Mouse (Mus musculus) hematopoietic multipotent progenitor cell, adult 10-12 weeks (in vitro differentiated cells): ENCODE results near the gene Gfod2. TPM values are rescaled to one million over a fixed set of nuclear protein-coding genes. Genes with fewer than 3 reads are reported as not detected.

ENCODE experiments used
- polyA plus RNA-seq: library from polyadenylated mRNA; stranded (reverse); fragments of >175 nt; gene quantifications from 2 replicates; pipeline ENCODE4 v1.2.3, GENCODE M21; 2012; ENCODE audit warnings: low replicate concordance

The Gfod2 gene
- 3.2 and 6.1 TPM in 2 replicates for polyA plus RNA-seq

GRCm38 (mm10) chr8:105758277-105759108 is at the start of gene Gfod2:
Gfod2 (minus strand) TSS chr8:105758664.

GRCm38 (mm10) chr8:105707498-105708403 is 50.7 kb downstream of the Gfod2 start, which contains the start of the genes 4933405L10Rik and Enkd1:
4933405L10Rik (plus strand) TSS chr8:105707655.
Enkd1 (minus strand) TSS chr8:105708210.

GRCm38 (mm10) chr8:105700966-105701824 is 57.3 kb downstream of the Gfod2 start, which contains the start of the genes Acd and Pard6a:
Acd (minus strand) TSS chr8:105701102.
Pard6a (plus strand) TSS chr8:105701148.

GRCm38 (mm10) chr8:105685796-105686308 is 72.6 kb downstream of the Gfod2 start, which contains the start of gene Carmil2:
Carmil2 (plus strand) TSS chr8:105686274.

Other genes starting within 250 kb of the Gfod2 start
- gene Hsd11b2, start 239.9 kb downstream of the Gfod2 start, polyA plus RNA-seq = 0.06 TPM in 1 of 2 replicates, not detected in the other
- gene Atp6v0d1, start 192.6 kb downstream of the Gfod2 start, polyA plus RNA-seq = 16.6 and 36.8 TPM in 2 replicates
- 13.2 and 17.0 TPM in 2 replicates for gene Ripor1, start 153.4 kb downstream of the Gfod2 start, polyA plus RNA-seq
- gene Ctcf, start 122.1 kb downstream of the Gfod2 start, polyA plus RNA-seq = 167 and 352 TPM in 2 replicates
- gene Agrp, start 121.3 kb downstream of the Gfod2 start, polyA plus RNA-seq = not detected in 2 replicates
- gene Carmil2, start 72.4 kb downstream of the Gfod2 start, polyA plus RNA-seq = 183 and 580 TPM in 2 replicates
- 23.1 and 61.2 TPM in 2 replicates for gene Acd, start 57.6 kb downstream of the Gfod2 start, polyA plus RNA-seq
- gene Pard6a, start 57.5 kb downstream of the Gfod2 start, polyA plus RNA-seq = 5.1 and 6.2 TPM in 2 replicates
- not detected in 2 replicates for gene 4933405L10Rik, start 51.0 kb downstream of the Gfod2 start, polyA plus RNA-seq
- 8.9 and 12.2 TPM in 2 replicates for gene Enkd1, start 50.5 kb downstream of the Gfod2 start, polyA plus RNA-seq
- gene Ranbp10, start 68.7 kb upstream of the Gfod2 start, polyA plus RNA-seq = 19.8 and 48.7 TPM in 2 replicates
- gene Tsnaxip1, start 69.1 kb upstream of the Gfod2 start, polyA plus RNA-seq = 0.07 TPM in 1 of 2 replicates, not detected in the other
- gene Cenpt, start 94.6 kb upstream of the Gfod2 start, polyA plus RNA-seq = 9.2 and 12.3 TPM in 2 replicates
- 19.0 and 24.1 TPM in 2 replicates for gene Thap11, start 96.5 kb upstream of the Gfod2 start, polyA plus RNA-seq
- 38.8 and 39.6 TPM in 2 replicates for gene Nutf2, start 101.9 kb upstream of the Gfod2 start, polyA plus RNA-seq
- gene Edc4, start 122.2 kb upstream of the Gfod2 start, polyA plus RNA-seq = 23.1 and 27.6 TPM in 2 replicates
- 3.1 and 6.7 TPM in 2 replicates for gene Nrn1l, start 134.9 kb upstream of the Gfod2 start, polyA plus RNA-seq
- 9.4 and 20.9 TPM in 2 replicates for gene Pskh1, start 141.8 kb upstream of the Gfod2 start, polyA plus RNA-seq
- gene Ctrl, start 175.2 kb upstream of the Gfod2 start, polyA plus RNA-seq = 0.53 and 1.1 TPM in 2 replicates
- gene Psmb10, start 179.8 kb upstream of the Gfod2 start, polyA plus RNA-seq = 387 and 416 TPM in 2 replicates
- 0.10 and 0.83 TPM in 2 replicates for gene Lcat, start 184.7 kb upstream of the Gfod2 start, polyA plus RNA-seq
- 13.0 and 14.0 TPM in 2 replicates for gene Slc12a4, start 207.4 kb upstream of the Gfod2 start, polyA plus RNA-seq
- not detected in 2 replicates for gene Dpep3, start 220.8 kb upstream of the Gfod2 start, polyA plus RNA-seq
- 4.4 and 7.5 TPM in 2 replicates for gene Dus2, start 232.7 kb upstream of the Gfod2 start, polyA plus RNA-seq
- gene Dpep2nb, start 247.3 kb upstream of the Gfod2 start, polyA plus RNA-seq = not detected in 2 replicates